Mouse (Mus musculus) ES-Bruce4 (cell line): ENCODE data around the gene Far1.

Experiments used
- CTCF ChIP-seq: IDR thresholded peaks from one replicate; pipeline ENCODE4 v1.8.1; 2011; ENCODE audit warnings: low read depth, low read length
- EP300 ChIP-seq: IDR thresholded peaks from 2 replicates; pipeline ENCODE4 v1.6.1; 2011; ENCODE audit warnings: low read depth, low read length; ENCODE audit not compliant: insufficient read depth
- POLR2A ChIP-seq: IDR thresholded peaks from one replicate; pipeline ENCODE4 v1.8.1; 2011; ENCODE audit warnings: low read length; ENCODE audit not compliant: insufficient read depth

- no peak for TF ChIP-seq CTCF
- no peak for TF ChIP-seq EP300
- TF ChIP-seq POLR2A = no peak
Measured at GRCm38 (mm10) chr7:113566892-113567291, 53.3 kb downstream of the Far1 start.
